Mouse (Mus musculus) right cerebral cortex, postnatal 10 days (tissue): ENCODE measurements around the gene Fam214b.

Experiments
- DNase-seq, 2 experiments: peaks; one replicate each; pipeline ENCODE4 v3.0.0; 2021; ENCODE audit warnings: low spot score in 2 of 2

Fam214b gene

GRCm38 (mm10) chr4:43010161-43011038 lies 35.6 kb downstream of the Fam214b start, which contains the start of gene Fancg:
Gene Fancg (minus strand): TSS chr4:43010506.
- peak; percentile 91 to 92 for DNase-seq

DNA sequence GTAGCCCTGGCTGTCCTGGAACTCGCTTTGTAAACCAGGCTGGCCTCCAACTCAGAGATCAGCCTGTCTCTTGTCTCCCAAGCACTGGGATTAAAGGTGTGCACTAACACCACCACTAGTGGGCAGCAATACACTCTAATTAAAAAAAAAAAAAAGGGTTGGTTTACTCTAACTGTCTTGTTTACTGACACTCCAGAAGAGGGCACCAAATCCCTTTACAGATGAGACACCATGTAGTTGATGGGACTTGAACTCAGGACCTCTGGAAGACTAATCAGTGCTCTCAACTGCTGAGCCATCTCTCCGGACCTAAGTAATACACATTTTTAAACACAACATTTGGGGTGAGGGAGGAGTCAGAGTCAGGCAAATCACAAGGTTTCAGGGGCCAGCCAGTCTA lies 40.3 kb downstream of the Fam214b start:
- DNase-seq: no peak

GRCm38 (mm10) chr4:43004951-43005350 lies 41.1 kb downstream of the Fam214b start:
- no peak for DNase-seq

GRCm38 (mm10) chr4:43002756-43003439 lies 43.1 kb downstream of the Fam214b start:
- no peak for DNase-seq

DNA sequence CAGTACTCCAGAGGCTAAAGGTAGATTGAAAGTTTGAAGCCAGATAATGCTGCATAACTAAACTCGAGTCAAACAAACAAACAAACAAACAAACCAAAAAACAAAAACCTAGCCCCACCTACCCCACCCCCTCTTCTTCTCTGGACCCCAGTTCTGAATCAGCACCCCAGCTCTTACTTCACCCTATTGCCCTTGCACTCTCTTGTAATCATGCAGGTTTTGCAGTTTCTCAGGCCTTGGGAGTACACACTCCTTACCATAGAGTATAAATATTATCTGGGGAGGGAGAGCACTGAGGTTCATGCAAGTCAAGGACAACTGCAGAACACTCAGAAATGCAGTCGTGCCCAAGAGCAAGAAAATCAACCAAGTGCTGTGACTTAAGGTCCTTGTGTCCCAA lies 44.7 kb downstream of the Fam214b start:
- no peak for DNase-seq

GRCm38 (mm10) chr4:43000141-43000986 lies 45.7 kb downstream of the Fam214b start, which contains the start of gene Vcp:
Gene Vcp (minus strand): TSS chr4:43000507.
- DNase-seq: peak; percentile 100

- peak; percentile 78 to 80 for DNase-seq
These were observed 46.4 kb downstream of the Fam214b start for GRCm38 (mm10) chr4:42999451-43000140.

- DNase-seq: no peak
These were observed 48.0 kb downstream of the Fam214b start for GRCm38 (mm10) chr4:42998022-42998421.

DNA sequence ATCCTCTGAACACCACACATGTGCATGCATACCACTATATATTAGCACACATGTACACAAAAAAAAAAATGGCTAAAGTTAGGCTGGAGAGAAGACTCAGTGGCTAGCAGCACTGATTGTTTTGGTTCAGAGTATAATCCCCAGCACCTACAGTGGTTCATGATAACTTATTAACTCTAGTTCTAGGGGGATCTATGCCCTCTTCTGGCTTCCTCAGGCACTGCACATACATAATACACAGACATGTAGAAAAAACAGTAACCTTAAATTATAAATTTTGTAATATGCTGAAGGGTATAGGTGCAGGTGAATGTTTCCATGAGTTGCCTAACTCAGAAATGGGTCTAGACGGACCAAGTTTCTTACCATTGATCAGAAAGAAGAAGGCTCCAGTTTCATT lies 57.7 kb downstream of the Fam214b start:
- no peak for DNase-seq
